Mouse (Mus musculus): ENCODE measurements around the gene E130218I03Rik. TPM values are rescaled to one million over a fixed set of nuclear protein-coding genes. Genes with fewer than 3 reads are reported as not detected.
"Not testable (repeated sequence)": the region's sequence is repeated elsewhere in the genome, so short reads cannot be mapped to it uniquely, and the experiment has no call there.

E130218I03Rik gene
- polyA plus RNA-seq, 1 experiment: 0.52 TPM

DNA sequence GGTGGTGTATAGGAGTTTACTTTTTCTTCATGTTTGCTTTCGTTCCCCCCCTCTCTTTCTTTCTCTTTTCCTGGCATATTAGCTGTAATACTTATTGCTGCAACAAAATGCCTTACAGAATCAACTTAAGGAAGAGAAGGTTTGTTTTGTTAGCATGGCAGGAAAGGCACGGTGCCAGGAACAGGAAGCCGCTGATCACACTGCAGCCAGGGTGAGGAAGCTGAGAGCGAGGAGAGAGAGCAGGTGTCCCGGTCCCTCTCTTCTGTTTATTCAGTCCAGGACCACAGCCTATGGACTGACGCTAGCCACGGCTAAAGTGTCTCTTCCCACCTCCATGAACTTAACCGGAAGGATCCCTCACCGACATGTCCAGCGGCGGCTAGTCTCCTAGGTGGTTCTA lies 14.9 kb downstream of the E130218I03Rik start:
- H3K27ac ChIP-seq (ENCODE audit: insufficient read depth, low read length): no peak overlapping the region
- H3K27me3 ChIP-seq (ENCODE audit: control insufficient read depth, insufficient read depth, low read length): no peaks in the 10 kb centered on the region; the same call in 1 of the 2 replicates
- no peaks in the 10 kb centered on the region for H3K4me1 ChIP-seq (ENCODE audit: control insufficient read depth, insufficient read depth, low read length)
- DNase-seq: no peak
- TF ChIP-seq POLR2A (IDR thresholded peaks at IDR 0.05; ENCODE audit: borderline replicate concordance, insufficient read depth, low read length): no peak
- no peak for TF ChIP-seq CTCF (IDR thresholded peaks at IDR 0.05; ENCODE audit: borderline replicate concordance, insufficient read depth, low read depth, low read length)
- WGBS: 65% methylated on average over 11 of the region's 11 CpGs
- H3K4me3 ChIP-seq (replicated peaks; ENCODE audit: insufficient read depth, low read depth, low read length): no peak overlapping the region

DNA sequence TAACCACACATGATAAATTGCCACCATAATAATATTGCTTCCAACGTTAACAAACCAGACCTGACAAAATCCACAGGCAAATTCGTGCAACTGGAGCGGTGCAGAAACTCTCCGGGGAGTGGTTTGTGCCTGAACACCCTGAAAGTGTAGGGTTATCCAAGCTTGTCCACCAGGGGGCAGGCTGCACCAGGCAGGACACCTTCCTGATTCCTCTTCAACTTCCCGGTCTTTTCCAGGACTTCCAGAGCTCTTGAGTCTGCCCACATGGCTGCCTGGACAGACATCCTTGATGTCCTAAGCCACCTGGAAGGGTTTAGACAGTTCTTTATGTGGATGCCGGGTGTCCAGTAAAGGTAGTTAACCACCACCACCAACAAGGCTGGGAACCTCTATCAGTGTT lies 19.7 kb downstream of the E130218I03Rik start:
- Histone ChIP-seq H3K27ac (ENCODE audit: insufficient read depth, low read length) (no peak overlapping the region), H3K27me3 (ENCODE audit: control insufficient read depth, insufficient read depth, low read length) (no peaks in the 10 kb centered on the region), H3K4me3 (replicated peaks; ENCODE audit: insufficient read depth, low read depth, low read length) (no peak overlapping the region), H3K4me1 (ENCODE audit: control insufficient read depth, insufficient read depth, low read length) (no peaks in the 10 kb centered on the region)
- peak; percentile 31 to 36 for DNase-seq
- WGBS: 26% methylated on average over 6 of the region's 6 CpGs
- TF ChIP-seq CTCF (IDR thresholded peaks at IDR 0.05; ENCODE audit: borderline replicate concordance, insufficient read depth, low read depth, low read length) (peak; percentile 63; the same call in 1 of the 2 replicates), POLR2A (IDR thresholded peaks at IDR 0.05; ENCODE audit: borderline replicate concordance, insufficient read depth, low read length) (no peak)

DNA sequence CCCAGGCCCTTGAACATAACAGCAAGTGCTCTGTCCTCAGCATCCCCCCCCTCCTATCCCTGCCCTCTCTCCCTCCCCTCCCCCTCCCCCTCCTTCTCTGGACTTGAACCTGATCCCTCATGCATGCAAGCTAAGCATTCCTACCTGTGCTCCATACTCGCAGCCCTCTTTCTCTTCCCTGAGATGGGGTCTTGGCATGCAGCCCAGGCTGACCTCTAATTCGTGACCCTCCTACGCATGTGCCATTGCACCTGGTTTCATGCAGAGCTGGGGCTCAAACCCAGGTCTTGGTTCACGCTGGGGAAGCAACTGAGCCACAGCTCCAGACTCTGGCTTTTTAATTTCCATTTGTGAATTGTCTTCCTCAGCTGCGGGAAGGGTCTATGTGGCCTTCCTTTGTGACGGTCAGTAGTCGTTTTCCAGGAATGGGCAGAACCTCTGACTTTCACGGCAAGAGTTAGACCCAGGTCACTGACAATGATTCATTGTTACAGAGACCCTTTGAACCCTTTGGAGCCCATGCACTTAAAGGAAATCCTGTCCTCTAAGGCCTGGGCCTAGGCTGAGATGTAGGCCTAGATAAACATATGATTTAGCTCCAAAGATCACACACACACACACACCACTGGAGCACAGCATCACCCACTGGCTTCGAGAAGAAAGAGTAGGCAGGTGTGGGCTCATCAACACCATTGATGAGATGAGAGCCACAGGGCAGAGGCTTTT lies 22.6 kb downstream of the E130218I03Rik start:
- DNase-seq: no peak
- TF ChIP-seq CTCF (IDR thresholded peaks at IDR 0.05; ENCODE audit: borderline replicate concordance, insufficient read depth, low read depth, low read length): no peak
- TF ChIP-seq POLR2A (IDR thresholded peaks at IDR 0.05; ENCODE audit: borderline replicate concordance, insufficient read depth, low read length): no peak
- H3K27ac ChIP-seq (ENCODE audit: insufficient read depth, low read length): no peak overlapping the region
- H3K4me3 ChIP-seq (replicated peaks; ENCODE audit: insufficient read depth, low read depth, low read length): no peak overlapping the region
- H3K4me1 ChIP-seq (ENCODE audit: control insufficient read depth, insufficient read depth, low read length): no peaks in the 10 kb centered on the region
- no peaks in the 10 kb centered on the region for H3K27me3 ChIP-seq (ENCODE audit: control insufficient read depth, insufficient read depth, low read length)
- 61% methylated on average over 9 of the region's 9 CpGs for WGBS

DNA sequence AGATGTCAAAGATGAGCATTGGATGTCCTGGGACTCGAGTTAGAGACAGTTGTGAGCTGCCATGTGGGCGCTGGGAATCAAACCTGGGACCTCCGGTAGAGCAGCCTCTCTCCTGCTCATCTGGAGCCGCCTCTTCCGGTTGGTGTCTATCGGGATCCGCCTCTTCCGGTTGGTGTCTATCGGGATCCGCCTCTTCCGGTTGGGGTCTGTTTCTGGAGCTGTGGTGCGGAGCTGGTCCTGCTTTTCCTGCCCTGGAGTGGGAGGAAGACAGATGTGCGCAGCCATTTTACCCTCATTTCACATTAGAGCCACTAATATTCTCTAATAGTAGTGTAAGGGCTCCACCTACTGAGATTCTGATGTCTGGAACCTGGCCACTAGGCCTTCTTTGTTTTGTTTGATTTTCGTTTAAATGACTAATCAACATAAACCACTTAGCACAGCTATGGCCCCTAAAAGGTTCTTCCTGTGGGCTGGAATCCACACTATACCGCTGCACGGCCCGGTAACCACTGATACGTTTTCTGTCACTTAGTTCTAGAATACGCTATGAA lies 24.7 kb downstream of the E130218I03Rik start:
- DNase-seq: no peak
- WGBS: 83% methylated on average over 19 of the region's 19 CpGs
- Histone ChIP-seq H3K4me1 (ENCODE audit: control insufficient read depth, insufficient read depth, low read length) (no peaks in the 10 kb centered on the region), H3K27me3 (ENCODE audit: control insufficient read depth, insufficient read depth, low read length) (no peaks in the 10 kb centered on the region; the same call in 1 of the 2 replicates), H3K27ac (ENCODE audit: insufficient read depth, low read length) (no peak overlapping the region), H3K4me3 (replicated peaks; ENCODE audit: insufficient read depth, low read depth, low read length) (no peak overlapping the region)
- TF ChIP-seq POLR2A (IDR thresholded peaks at IDR 0.05; ENCODE audit: borderline replicate concordance, insufficient read depth, low read length): no peak
- no peak for TF ChIP-seq CTCF (IDR thresholded peaks at IDR 0.05; ENCODE audit: borderline replicate concordance, insufficient read depth, low read depth, low read length)

DNA sequence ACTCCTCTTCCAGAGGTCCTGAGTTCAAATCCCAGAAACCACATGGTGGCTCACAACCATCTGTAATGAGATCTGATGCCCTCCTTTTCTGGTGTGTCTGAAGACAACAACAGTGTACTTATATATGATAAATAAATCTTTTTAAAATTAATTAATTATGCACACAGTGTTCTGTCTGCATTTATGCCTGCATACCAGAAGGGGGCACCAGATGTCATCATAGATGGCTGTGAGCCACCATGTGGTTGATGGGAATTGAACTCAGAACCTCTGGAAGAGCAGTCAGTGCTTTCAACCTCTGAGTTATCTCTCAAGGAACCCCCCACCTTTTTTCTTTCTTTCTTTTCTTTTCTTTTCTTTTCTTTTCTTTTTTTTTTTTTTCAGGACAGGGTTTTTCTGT lies 26.2 kb downstream of the E130218I03Rik start:
- not testable (repeated sequence) for DNase-seq; H3K4me1 ChIP-seq (ENCODE audit: control insufficient read depth, insufficient read depth, low read length); H3K27ac ChIP-seq (ENCODE audit: insufficient read depth, low read length); H3K27me3 ChIP-seq (ENCODE audit: control insufficient read depth, insufficient read depth, low read length); H3K4me3 ChIP-seq (replicated peaks; ENCODE audit: insufficient read depth, low read depth, low read length)

DNA sequence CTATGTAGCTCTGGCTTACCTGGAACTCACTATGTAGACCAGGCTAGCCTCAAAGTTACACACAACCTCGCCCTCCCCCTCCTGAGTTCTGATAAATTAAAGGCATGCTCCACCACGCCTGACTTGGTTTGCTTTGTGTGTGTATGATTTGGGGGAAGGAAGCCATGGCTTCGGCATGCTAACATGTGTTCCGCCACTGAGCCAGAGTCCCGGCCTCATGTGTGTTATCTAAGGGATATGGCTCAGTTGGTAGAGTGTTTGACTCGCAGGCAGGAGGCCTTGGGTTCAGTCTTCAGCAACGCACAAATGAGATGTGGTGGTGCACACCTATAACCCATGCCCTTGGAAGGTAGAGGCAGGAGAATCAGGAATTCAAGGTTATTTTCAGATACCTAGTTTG lies 28.5 kb downstream of the E130218I03Rik start:
- H3K4me1 ChIP-seq (ENCODE audit: control insufficient read depth, insufficient read depth, low read length): no peaks in the 10 kb centered on the region
- no peak for DNase-seq
- 75% methylated on average over 7 of the region's 7 CpGs for WGBS
- TF ChIP-seq POLR2A (IDR thresholded peaks at IDR 0.05; ENCODE audit: borderline replicate concordance, insufficient read depth, low read length) (no peak), CTCF (IDR thresholded peaks at IDR 0.05; ENCODE audit: borderline replicate concordance, insufficient read depth, low read depth, low read length) (no peak)
- H3K27me3 ChIP-seq (ENCODE audit: control insufficient read depth, insufficient read depth, low read length): no peaks in the 10 kb centered on the region; the same call in 1 of the 2 replicates
- H3K4me3 ChIP-seq (replicated peaks; ENCODE audit: insufficient read depth, low read depth, low read length): no peak overlapping the region
- H3K27ac ChIP-seq (ENCODE audit: insufficient read depth, low read length): no peak overlapping the region

DNA sequence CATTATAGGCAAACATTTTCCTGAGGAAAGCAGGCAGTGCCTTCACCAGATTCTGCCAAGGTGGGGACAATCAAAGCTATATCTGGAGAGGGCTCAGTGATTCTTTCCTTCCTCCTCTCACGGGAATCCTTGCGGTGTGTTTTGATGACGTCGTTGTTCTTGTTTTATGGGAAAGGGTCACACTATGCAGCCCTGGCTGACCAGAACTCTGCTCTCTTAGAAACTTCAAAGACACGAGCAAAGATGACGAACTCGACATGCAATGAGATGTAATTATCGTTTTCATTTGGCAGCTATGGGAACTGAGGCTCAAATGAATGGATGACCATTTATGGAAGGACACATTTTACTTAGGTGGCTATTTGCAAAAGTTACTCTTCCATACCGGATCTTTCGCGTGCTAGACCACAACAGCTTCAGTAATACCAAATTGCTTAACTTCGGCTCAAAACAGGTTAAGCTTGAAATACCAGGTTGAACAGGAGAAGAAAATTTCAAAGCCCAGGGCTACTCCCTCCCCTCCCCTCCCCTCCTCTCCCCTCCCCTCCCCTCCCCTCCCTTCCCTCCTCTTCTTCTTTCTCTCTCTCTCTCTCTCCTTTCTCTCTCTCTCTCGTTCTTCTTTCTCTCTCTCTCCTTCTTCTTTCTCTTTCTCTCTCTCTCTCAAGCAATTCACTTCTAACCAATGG lies 29.4 kb downstream of the E130218I03Rik start:
- 35% methylated on average over 13 of the region's 13 CpGs for WGBS

More for the DNA sequence above, 29.4 kb downstream of the E130218I03Rik start:
- no peak for DNase-seq
- TF ChIP-seq CTCF (IDR thresholded peaks at IDR 0.05; ENCODE audit: borderline replicate concordance, insufficient read depth, low read depth, low read length) (no peak), POLR2A (IDR thresholded peaks at IDR 0.05; ENCODE audit: borderline replicate concordance, insufficient read depth, low read length) (no peak)
- H3K27me3 ChIP-seq (ENCODE audit: control insufficient read depth, insufficient read depth, low read length): no peaks in the 10 kb centered on the region; the same call in 1 of the 2 replicates
- H3K27ac ChIP-seq (ENCODE audit: insufficient read depth, low read length): no peak overlapping the region
- no peaks in the 10 kb centered on the region for H3K4me1 ChIP-seq (ENCODE audit: control insufficient read depth, insufficient read depth, low read length)
- no peak overlapping the region for H3K4me3 ChIP-seq (replicated peaks; ENCODE audit: insufficient read depth, low read depth, low read length)

All from cerebellum, adult 2 months (tissue).